Mouse (Mus musculus): ENCODE measurements around the gene Ywhah.

Ywhah gene

DNA sequence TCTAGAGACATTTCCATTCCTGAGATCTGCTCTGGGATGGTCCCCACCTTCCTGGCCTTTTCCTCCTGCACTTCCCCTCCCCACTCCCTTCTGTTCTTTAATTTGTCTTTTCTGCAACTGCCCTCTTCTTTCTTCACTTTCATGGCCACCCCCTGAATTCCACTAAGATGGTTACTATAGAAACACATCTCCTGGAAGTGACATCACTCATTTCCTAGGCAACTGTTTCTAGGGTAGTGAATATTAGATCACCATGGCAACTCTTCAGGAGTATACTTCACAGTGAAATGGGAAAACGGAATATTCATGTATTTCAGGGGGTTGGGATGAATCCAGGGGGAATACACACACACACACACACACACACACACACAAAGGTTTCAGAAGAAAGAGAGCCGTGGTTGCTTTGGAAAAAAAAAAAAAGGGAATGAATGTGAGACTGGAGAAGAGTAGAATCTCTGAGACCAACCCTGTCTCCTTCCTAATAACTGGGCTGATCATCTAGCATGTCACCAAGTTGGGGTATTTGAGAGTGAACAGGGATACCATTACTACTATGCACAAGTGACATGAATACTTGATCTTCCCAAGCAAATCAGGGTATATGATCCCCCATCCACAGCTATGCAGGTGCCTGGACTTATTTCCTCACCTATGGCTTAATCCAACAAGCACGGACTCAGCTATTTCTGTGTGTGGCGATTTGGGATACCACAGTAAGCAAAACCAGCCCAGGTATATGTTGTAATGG lies 12.0 kb downstream of the Ywhah start:
- no peak for TF ChIP-seq GATA4 (IDR thresholded peaks at IDR 0.05; ENCODE audit: insufficient replicate concordance, low read length)

DNA sequence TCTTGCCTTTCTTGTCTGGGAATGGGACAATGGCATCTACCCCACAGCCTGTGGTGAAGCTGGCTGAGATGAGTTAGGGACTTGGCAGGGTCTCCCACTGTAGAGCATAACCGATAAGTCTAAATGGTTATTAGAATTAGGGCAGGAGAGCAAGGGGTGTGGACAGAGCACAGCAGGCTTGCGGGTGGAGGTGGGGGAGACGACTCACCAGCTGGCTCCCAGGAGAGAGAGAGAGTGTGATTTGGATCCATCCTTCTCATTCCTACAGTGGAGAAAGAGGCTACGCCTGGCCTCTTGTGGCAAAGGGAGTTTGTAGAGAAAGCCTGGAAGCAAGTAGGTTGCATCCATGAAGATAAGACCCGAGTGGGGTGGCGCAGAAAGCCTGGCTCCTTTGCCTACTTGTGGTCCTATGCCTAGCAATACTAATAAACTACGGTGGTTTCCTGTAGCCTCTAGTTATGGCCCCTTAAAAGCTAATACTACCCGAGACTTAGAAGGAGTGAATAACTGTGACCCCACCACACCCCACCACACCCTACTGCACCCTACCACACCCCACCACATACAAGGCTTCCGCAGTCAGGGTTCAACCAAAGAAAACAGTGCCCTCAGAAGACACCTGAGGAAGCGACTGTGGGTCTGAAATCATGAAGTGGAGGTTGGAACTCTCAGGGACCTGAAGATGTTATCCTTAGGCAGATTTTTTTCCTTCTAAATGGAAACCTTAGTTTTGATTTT lies 13.6 kb downstream of the Ywhah start:
- no peak for TF ChIP-seq GATA4 (IDR thresholded peaks at IDR 0.05; ENCODE audit: insufficient replicate concordance, low read length)

GRCm38 (mm10) chr5:33033121-33033520 lies 14.5 kb downstream of the Ywhah start:
- TF ChIP-seq GATA4 (IDR thresholded peaks at IDR 0.05; ENCODE audit: insufficient replicate concordance, low read length): no peak

- TF ChIP-seq GATA4 (IDR thresholded peaks at IDR 0.05; ENCODE audit: insufficient replicate concordance, low read length): no peak
Observed at GRCm38 (mm10) chr5:33034100-33034499, 15.5 kb downstream of the Ywhah start.

- TF ChIP-seq GATA4 (IDR thresholded peaks at IDR 0.05; ENCODE audit: insufficient replicate concordance, low read length): no peak
Observed at GRCm38 (mm10) chr5:33034916-33035315, 16.3 kb downstream of the Ywhah start.

- no peak for TF ChIP-seq GATA4 (IDR thresholded peaks at IDR 0.05; ENCODE audit: insufficient replicate concordance, low read length)
Observed at GRCm38 (mm10) chr5:33038656-33039509, 20.3 kb downstream of the Ywhah start.

GRCm38 (mm10) chr5:33039510-33039911 lies 20.9 kb downstream of the Ywhah start:
- no peak for TF ChIP-seq GATA4 (IDR thresholded peaks at IDR 0.05; ENCODE audit: insufficient replicate concordance, low read length)

DNA sequence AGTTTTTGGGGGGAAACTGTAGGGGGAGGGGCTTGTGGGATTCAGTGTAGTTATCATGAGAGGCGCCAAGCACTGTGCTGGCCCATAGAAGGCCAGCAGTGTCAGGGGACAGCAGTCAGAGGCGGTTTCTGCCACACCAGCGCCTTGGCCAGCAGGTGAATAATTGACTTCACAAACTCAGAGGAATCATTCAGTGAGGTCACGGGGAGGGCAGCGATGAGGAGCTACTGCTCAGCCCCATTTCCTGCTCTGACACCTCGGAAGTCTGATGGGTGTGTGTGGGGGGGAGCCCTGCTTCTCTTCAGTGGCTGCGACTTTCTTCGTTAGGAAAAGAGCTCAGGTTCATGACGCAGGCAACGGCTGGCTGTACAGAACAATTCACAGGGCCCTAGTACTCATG lies 24.8 kb downstream of the Ywhah start:
- no peak for TF ChIP-seq GATA4 (IDR thresholded peaks at IDR 0.05; ENCODE audit: insufficient replicate concordance, low read length)

DNA sequence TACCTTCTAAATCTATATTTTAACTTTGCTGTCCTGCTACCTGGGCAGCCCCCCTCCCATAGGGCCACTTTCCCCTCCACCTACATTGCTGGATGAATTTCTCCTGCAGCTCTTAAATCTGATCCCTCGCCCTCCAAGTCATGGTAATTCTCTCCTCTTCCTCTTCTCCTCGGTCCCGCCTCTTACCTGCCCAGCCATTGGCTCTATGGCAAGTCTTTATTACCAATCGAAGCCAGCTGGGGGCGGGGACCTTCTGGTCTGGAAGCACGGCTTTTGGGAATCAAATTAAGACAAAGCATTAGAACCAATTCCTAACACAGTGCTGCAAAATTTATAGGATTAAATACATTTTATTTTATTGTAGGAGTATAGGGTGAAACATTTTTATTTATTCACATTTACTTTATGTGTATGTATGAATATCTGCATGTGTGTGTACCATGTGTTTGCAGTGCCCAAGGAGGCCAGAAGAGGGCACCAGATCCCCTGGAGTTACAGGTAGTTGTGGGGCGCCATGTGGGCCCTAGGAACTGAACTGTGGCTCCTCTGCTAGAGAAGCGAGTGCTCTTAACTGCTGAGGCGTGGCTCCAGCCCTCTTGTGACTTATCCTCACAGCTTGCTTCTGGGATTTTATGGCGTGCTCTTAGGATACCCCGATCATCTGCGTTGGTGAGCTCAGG lies 26.2 kb downstream of the Ywhah start:
- no peak for TF ChIP-seq GATA4 (IDR thresholded peaks at IDR 0.05; ENCODE audit: insufficient replicate concordance, low read length)

DNA sequence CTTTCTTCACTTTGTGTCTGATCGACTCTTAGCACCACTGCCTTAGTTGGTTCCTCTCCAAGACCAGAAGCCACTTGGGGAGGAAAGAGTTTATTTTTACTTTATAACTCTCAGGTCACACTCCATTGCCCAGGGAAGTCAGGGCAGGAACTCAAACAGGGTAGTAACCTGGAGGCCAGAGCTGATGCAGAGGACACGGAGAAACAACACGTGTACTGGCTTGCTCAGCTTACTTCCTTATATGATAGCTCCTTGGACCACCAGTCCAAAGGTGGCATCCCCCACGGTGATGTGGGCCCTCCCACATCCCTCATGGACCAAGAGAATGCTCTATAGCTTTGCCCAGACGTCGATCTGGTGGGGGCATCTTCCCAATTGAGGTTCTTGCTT lies 26.7 kb downstream of the Ywhah start:
- TF ChIP-seq GATA4 (IDR thresholded peaks at IDR 0.05; ENCODE audit: insufficient replicate concordance, low read length): no peak

DNA sequence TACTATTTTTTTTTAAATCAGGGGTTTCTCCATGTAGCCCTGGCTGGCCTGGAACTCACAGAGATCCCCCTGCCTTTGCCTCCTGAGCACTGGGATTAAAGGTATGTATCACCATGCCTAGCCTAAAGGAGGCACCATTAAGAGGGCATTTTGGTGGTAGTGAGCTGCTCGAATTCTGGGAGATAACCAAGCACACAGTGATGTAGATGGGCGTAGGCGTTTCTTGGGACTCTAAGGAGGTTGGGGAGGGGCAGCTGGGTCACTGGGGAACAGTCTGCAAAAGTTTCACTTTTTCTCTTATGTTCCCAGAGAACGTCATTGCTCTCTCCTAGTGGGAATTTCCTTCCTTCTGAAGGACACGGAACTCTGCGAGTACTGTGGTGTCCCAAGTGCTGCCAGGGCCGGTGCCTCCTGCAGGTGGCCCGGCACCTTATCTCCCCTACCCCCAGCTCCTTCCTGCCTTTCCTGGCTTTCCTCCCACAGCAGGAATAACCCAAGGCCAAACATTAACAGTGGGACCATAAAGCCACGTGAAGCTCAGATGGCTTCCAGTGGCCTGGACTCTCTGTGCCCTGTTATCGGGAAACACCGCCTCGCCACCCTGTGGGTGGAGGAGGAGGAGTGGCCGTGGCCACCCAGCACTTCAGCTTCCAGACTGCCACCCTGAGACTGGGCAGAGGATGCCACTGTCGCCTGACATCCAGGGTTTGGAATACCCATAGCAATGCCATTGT lies 34.4 kb downstream of the Ywhah start:
- peak; percentile 33; the same call in 1 of the 2 replicates for TF ChIP-seq GATA4 (IDR thresholded peaks at IDR 0.05; ENCODE audit: insufficient replicate concordance, low read length)

GRCm38 (mm10) chr5:33056126-33056765 lies 37.6 kb downstream of the Ywhah start:
- no peak for TF ChIP-seq GATA4 (IDR thresholded peaks at IDR 0.05; ENCODE audit: insufficient replicate concordance, low read length)

- TF ChIP-seq GATA4 (IDR thresholded peaks at IDR 0.05; ENCODE audit: insufficient replicate concordance, low read length): peak; percentile 75; the same call in 1 of the 2 replicates
Observed at GRCm38 (mm10) chr5:33070071-33070470, 51.5 kb downstream of the Ywhah start.
